Mouse (Mus musculus) megakaryocyte, embryonic 14.5 days (primary cell): Measurements from ENCODE around the gene Tfap2a. TPM values are rescaled to one million over a fixed set of nuclear protein-coding genes. Genes with fewer than 3 reads are reported as not detected.

Experiments
- H3K27me3 ChIP-seq: replicated peaks from 2 replicates; pipeline ENCODE3; 2012; ENCODE audit warnings: inconsistent platforms
- H3K36me3 ChIP-seq: replicated peaks from 2 replicates; pipeline ENCODE3; 2012; ENCODE audit warnings: low read length, inconsistent platforms, mixed read lengths
- H3K4me1 ChIP-seq: 2 replicates; pipeline ENCODE4 v1.6.1; 2012; ENCODE audit warnings: inconsistent platforms
- H3K4me3 ChIP-seq: replicated peaks from 2 replicates; pipeline ENCODE3; 2012; ENCODE audit warnings: moderate library complexity, mild to moderate bottlenecking, inconsistent platforms
- H3K9me3 ChIP-seq: 2 replicates; pipeline ENCODE4 v1.6.1; 2012; ENCODE audit warnings: inconsistent platforms
- FLI1 ChIP-seq: IDR thresholded peaks from 2 replicates; pipeline ENCODE4 v1.6.1; 2012; ENCODE audit warnings: low read length, inconsistent platforms, mixed read lengths
- GATA1 ChIP-seq: IDR thresholded peaks from 3 replicates; pipeline ENCODE4 v1.6.1; 2012; ENCODE audit warnings: mixed read lengths, low read length, inconsistent platforms, borderline replicate concordance
- polyA plus RNA-seq: library from polyadenylated mRNA; stranded (reverse); fragments of >175 nt; gene quantifications from 2 replicates; pipeline ENCODE4 v1.2.3, GENCODE M21; 2012; ENCODE audit warnings: low replicate concordance; ENCODE audit not compliant: insufficient read depth

Tfap2a gene
- polyA plus RNA-seq, 1 experiment: not detected

DNA sequence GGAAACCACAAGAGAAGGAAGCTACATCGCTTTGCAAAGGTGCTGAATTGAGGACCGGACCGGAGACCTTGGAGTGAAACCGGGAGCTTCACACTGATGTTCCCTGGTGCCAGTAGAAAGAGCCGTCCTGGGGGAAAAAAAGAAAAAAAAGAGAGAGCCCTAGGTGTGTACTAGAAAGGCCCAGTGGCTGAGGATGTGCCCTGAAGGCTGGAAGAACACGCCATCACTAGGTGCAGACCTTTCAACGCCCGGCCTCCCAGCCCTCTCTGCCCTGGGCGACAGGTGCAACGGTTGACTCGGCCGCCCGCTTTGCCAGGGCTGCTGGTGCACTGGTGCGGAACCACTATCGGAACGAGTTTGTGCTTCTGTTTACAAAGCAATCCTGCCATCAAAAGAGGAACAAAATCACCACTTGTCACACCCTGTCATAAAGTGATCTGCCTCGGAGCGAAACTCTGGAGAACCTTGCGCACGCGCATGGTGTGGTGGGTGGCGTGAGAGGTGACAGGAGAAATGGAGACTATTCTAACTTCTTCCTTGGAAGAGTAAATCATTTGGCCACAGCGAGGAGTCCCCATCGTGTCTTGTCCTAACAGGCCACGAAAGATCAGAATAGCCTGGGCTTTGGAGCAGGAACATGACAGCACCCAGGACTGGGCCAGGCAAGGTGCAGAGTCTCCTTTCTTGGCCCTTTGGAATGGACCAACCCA is 3.8 kb upstream of the Tfap2a start:
- Histone ChIP-seq H3K4me1 (no peaks in the 10 kb centered on the region), H3K9me3 (peaks cover 2% of the 10 kb centered on the region; the same call in 1 of the 2 replicates), H3K36me3 (no peaks in the 10 kb centered on the region), H3K4me3 (no peak overlapping the region), H3K27me3 (peaks cover 88% of the 10 kb centered on the region)
- TF ChIP-seq FLI1 (no peak), GATA1 (no peak)

DNA sequence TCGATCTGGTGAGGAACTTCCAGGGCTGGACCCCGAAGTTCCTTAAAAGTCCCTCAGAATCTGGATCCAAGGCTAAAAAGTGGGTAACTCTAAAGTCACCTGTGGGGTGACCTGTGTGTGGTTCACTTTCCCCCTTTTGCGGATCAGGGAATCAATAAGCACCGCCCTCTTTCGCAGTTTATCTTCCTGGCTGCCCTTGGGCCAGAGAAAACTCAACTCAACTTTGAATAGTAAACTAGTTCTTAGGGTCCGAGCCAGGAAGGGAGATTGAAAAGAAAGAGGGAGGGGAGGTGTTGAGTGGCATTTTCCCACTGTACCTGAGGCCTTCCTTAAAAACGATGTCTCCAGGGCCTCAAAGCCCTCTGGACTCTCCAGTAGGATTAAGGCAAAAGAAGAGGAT is 3.3 kb upstream of the Tfap2a start:
- Histone ChIP-seq H3K9me3 (peaks cover 2% of the 10 kb centered on the region; the same call in 1 of the 2 replicates), H3K4me1 (no peaks in the 10 kb centered on the region), H3K27me3 (peaks cover 94% of the 10 kb centered on the region), H3K4me3 (no peak overlapping the region), H3K36me3 (no peaks in the 10 kb centered on the region)
- no peak for TF ChIP-seq FLI1
- TF ChIP-seq GATA1: no peak

DNA sequence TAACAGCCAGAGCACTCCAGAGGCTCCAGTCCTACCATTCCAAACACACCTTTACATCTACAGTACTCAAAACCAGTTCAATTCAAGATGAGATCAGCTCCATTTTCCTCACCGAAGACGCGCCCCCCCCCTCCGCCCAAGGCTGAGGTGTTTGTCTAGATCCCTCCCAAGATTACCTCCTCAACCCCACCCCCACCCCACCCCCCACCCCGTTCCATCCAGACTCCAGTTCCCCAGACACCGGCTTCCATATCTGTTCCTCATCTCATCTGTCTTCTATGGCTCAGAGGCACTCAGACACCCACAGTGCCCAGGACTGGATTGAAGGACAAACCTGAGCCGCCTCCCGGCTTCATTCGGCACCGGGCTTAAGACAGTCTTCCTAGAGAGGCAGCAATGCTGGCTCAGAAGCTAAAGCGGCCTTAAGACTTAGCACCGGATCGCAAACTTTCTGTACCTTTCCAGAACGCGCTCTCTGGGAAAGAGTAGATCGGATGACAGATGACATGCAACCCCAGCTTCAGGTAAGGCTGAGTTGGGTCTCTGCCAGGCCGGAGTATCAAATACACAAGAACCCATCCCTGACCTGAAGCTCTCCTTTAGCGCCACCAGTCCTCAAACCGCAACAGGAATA is 2.7 kb upstream of the Tfap2a start:
- no peak overlapping the region for H3K4me3 ChIP-seq
- H3K9me3 ChIP-seq: peaks cover 2% of the 10 kb centered on the region; the same call in 1 of the 2 replicates
- TF ChIP-seq FLI1: no peak
- H3K27me3 ChIP-seq: peaks cover 98% of the 10 kb centered on the region
- no peaks in the 10 kb centered on the region for H3K4me1 ChIP-seq
- H3K36me3 ChIP-seq: no peaks in the 10 kb centered on the region

DNA sequence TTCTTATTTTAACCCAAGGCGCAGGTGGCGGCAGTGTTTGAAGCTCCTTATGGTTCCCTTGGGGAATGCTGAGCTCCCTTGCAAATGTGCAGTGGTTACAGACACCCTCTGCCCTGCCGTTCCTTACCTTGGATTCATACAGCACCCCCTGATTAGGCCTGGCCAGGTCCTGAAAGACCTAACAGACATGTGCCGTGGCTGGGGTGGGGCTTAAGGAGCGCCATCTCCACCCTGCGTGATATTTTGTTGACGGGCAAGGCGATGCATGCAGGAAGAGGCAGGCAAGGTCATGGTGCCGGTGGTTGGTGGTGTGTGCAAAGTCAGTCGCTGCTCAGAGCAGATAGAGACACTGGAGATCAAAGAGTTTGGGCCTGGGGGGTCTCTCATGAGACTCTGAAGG is 1.7 kb upstream of the Tfap2a start:
- peaks cover 98% of the 10 kb centered on the region for H3K27me3 ChIP-seq
- peaks cover 2% of the 10 kb centered on the region; the same call in 1 of the 2 replicates for H3K9me3 ChIP-seq
- TF ChIP-seq FLI1 (no peak), GATA1 (no peak)
- H3K4me3 ChIP-seq: no peak overlapping the region
- no peaks in the 10 kb centered on the region for H3K36me3 ChIP-seq
- H3K4me1 ChIP-seq: no peaks in the 10 kb centered on the region; the same call in 1 of the 2 replicates

DNA sequence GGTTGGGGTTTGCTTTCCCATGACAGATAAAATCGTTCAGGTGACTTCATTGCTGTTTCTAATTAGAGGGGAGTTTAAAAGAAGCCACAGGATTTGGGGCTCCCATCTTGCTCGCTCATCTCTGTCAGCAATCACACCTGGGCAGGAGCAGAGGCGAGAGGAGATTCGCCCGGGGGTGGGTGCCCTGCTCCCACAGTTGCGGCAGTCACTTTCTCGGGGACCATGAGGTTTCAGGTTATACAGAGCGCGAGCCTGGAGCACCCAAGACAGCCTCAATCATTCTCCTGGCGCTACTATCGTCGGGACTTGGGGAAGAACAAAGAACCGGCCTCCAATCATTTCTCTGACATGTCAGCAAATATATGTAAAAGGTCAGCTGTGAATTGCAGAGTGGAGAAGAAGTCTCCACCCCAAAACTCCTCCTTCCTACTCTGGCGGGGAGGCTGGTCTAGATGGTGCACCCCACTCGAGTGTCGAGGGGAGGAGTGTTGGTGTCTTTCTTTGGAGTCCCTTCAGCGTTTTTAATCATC is 1.0 kb upstream of the Tfap2a start:
- Histone ChIP-seq H3K36me3 (no peaks in the 10 kb centered on the region), H3K4me3 (no peak overlapping the region), H3K9me3 (peaks cover 2% of the 10 kb centered on the region; the same call in 1 of the 2 replicates), H3K27me3 (peaks cover 98% of the 10 kb centered on the region), H3K4me1 (peaks cover 6% of the 10 kb centered on the region)
- TF ChIP-seq GATA1 (no peak), FLI1 (no peak)

DNA sequence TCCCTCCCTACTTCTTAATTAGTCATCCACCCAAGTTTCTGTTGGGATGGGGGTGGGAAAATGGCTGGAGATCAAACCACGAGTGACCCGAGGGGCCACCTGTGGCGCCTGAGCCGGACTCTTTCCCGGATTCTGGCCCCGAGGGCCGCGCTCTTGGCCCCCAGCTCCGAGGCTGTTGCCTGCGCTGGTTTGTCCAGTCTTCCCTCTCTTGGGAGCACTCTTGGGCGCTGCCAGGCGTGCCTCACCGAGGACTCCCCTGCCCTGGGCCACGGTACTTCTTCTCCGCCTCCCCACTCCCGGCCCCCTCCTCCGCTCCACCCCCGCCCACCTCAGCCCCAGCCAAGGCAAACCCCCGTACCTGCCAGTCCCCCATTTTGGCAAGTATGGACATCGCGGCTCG is 415 bp downstream of the Tfap2a start:
- H3K27me3 ChIP-seq: peaks cover 98% of the 10 kb centered on the region
- H3K36me3 ChIP-seq: no peaks in the 10 kb centered on the region
- TF ChIP-seq GATA1: no peak
- H3K4me1 ChIP-seq: peaks cover 21% of the 10 kb centered on the region
- H3K9me3 ChIP-seq: peaks cover 2% of the 10 kb centered on the region; the same call in 1 of the 2 replicates
- no peak overlapping the region for H3K4me3 ChIP-seq

DNA sequence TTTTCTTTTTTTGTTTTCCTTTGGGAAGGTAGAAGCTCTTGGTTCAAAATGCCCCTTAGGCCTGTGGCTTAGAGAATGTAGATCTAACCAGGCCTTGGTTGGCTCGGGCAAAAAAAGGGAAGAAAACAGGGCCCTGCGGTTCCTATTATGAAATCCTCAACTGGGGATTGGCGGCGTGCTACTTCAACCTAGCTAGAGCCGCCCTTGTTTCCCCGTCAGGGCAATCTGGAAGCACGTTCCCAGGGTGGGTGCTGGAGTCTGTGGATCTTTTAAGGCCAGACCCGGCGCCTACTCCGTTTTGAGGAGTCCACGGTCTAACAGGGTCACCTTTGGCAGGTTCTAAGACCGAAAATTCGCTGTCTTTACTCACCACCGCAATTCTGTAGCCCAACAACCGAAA is 1.1 kb downstream of the Tfap2a start:
- peaks cover 2% of the 10 kb centered on the region; the same call in 1 of the 2 replicates for H3K9me3 ChIP-seq
- peaks cover 26% of the 10 kb centered on the region for H3K4me1 ChIP-seq
- H3K4me3 ChIP-seq: no peak overlapping the region
- no peak for TF ChIP-seq FLI1
- no peak for TF ChIP-seq GATA1
- H3K27me3 ChIP-seq: peaks cover 98% of the 10 kb centered on the region
- no peaks in the 10 kb centered on the region for H3K36me3 ChIP-seq

DNA sequence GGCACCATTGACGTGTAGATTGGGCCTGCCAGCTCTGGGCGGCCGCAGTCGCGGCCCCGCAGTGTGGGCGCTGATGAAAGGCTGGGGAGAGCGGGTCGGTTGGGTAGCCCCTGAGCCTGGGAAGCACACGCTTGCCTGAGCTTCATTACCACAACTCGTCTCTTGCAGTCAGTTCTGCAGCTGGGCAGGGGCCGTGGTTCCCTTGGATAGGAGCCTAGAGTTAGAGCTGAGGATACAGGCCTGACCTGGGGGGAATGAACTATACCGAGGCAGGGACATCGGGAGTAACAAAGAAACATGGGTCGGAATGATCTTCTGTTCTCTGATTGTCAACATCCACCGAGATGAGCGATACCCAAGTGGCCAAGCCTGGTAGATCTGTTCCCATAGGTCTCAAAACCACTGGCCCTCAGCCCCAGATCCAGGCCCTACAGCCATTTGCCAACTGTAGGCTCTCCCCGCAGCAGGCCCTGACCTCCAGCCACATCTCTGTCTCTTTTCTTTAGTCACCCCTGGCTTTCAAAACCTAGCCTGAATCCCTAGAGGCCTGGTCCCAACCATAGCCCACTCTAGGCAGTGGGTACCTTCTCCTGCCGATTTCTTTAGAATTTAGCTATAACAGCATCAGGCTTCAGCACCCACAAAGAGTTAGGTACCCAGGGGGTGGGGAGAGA is 1.9 kb downstream of the Tfap2a start:
- Histone ChIP-seq H3K36me3 (no peaks in the 10 kb centered on the region), H3K4me1 (peaks cover 35% of the 10 kb centered on the region), H3K9me3 (0 out of 2 replicates have a peak, but pooled peaks cover 2% of the 10 kb centered on the region), H3K4me3 (no peak overlapping the region), H3K27me3 (peaks cover 98% of the 10 kb centered on the region)
- no peak for TF ChIP-seq FLI1
- no peak for TF ChIP-seq GATA1

DNA sequence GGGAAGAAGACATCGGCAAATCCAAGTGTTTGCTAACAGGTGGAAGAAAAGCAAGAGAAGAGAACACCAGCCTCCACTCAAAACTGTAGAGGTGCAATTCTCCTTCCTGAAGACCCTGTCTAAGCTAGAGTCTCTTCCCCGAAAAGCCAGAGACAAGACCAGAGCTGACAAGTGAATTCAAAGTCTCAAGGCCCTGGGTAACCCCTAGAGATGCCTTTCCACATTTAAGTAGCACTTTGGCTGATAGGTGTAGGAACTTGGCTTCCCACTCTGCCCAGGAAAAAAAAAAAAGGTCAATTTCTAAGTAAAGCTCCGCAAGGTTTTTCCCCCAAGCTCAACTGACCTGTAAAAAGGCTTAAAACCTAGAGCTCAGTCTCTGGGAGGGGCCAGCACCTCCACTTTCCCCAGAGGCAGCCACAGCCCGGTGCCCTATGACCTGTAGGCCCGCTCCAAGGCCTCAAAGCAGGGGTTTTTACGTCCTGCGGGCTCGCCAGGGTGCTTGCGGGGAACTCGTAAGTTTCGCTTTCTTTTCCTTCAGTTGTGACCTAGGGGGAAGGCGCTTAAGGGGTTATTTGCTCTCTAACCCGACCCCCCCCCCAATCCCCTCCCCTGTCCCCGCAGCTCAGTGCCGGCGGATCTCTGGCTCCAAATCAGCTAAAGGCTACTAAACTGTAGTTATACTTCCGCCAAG is 2.6 kb downstream of the Tfap2a start:
- peaks cover 98% of the 10 kb centered on the region for H3K27me3 ChIP-seq
- TF ChIP-seq FLI1: no peak
- TF ChIP-seq GATA1: no peak
- no peaks in the 10 kb centered on the region for H3K36me3 ChIP-seq
- 0 out of 2 replicates have a peak, but pooled peaks cover 2% of the 10 kb centered on the region for H3K9me3 ChIP-seq
- peaks cover 42% of the 10 kb centered on the region for H3K4me1 ChIP-seq
- peak overlapping the region; percentile 42 for H3K4me3 ChIP-seq
